Mouse (Mus musculus): ENCODE measurements around the gene Grb14.

The Grb14 gene

DNA sequence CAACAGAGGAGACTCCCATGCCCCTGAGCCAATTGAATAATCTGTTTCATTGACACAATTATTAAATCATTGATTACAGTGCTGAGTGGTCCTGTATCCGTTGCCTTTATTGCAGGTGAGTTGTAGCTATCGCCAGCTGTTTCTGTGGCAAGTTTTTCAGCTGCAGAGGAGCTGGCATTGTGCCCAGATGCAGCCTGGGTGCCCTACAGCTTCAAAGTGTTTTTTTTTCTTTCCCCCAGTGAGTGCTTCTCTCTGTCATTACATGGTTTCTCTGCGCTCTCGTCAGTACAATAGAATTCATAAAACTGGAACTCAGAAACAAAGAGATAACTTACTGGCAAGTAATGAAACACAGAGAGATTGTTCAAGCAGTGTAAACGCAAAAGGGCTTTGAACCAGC lies 139.1 kb downstream of the Grb14 start:
- DNase-seq (ENCODE audit: low read depth, low spot score), result no peak

- no peak for DNase-seq (ENCODE audit: low read depth, low spot score)
These were observed 146.5 kb downstream of the Grb14 start for GRCm38 (mm10) chr2:64878275-64878674.

Data from 3T3-L1 (cell line).